Mouse (Mus musculus): Measurements from ENCODE around the gene Gabarapl1.

The Gabarapl1 gene

GRCm38 (mm10) chr6:129534627-129535190 lies 1.7 kb downstream of the Gabarapl1 start:
- DNase-seq (ENCODE audit: extremely low spot score, low spot score), result no peak

- DNase-seq (ENCODE audit: extremely low spot score, low spot score), result no peak
Measured at GRCm38 (mm10) chr6:129535723-129536122, 2.8 kb downstream of the Gabarapl1 start.

GRCm38 (mm10) chr6:129538555-129538954 lies 5.6 kb downstream of the Gabarapl1 start:
- DNase-seq (ENCODE audit: extremely low spot score, low spot score), result no peak

DNA sequence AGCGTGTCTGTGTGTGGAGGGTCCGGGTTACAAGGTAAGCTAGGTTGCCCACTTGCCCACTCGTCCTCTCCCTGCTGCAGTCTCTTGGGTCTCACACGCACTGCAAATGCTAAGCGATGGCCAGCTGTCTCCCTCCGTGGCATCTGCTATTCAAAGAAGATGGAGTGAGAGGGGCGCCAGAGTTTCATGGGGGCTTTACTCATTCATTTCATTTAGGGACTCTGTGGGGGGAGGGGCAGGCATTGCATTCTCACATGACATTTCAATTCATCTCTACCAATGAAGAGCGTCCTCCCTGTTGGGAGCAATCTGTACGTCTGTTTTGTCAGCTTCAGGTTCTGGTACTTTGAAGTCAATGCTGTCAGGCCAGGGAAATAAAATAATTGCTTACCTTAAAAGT lies 9.0 kb downstream of the Gabarapl1 start:
- no peak for DNase-seq (ENCODE audit: extremely low spot score, low spot score)

DNA sequence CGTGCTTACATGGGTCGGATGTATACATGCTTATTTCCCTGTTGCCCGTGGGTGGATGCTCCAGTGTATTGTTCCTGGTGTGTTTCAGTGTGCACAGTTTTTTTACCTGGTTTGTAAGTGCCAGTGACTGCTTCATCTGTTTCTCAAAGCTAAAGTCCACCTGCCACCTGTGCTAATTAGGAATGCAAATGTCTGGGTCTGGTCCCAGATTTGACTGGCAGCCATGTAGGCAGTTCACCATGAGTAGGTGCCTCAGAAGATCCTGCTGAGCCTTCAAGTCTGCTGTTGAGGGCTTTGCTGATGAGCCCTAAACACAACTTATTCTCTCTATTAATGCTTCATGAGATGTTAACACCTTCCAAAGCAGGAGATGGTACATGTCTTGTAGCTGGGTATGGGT lies 9.6 kb downstream of the Gabarapl1 start:
- no peak for DNase-seq (ENCODE audit: extremely low spot score, low spot score)

DNA sequence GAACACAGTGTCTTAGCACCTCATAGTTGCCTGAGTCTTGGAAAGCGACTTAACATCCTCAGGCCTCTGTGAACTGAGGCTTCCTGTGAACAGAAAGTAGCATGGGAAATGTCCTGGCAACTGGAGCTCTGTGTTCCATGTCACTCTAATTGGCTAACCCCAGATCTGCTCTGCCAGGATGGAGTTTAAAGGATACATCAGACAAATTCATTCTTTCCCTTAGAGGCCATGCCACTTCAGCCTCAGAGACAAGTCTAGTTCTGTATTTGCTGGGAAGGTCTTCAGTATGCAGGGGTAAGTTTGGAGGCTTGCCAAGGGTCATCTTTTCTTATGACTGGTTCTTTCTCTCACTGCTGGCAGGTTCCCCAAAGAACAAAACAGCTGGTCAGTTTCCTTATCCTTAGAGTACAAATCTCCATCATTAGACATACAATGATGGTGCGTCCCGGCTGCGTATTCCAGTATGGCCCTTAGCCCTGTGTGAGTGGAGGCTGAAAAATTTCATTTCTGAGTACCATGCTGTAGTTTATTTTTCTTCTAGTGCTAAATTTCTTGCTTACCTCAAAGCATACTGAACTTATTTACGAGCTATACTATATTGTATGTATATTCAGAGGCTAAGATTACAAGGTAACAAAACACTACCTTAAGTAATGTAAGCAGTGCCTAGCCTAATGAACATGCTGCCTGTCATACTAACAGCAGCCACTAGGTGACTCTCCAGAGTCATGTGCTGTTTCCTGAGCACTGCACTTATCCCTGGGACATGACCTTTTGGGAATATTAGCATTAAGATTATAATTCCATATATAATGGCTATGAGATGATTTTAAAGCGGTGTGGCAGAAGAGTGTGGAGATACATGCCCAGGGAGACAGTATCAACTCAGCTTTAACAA lies 11.0 kb downstream of the Gabarapl1 start:
- peak; percentile 34 for DNase-seq (ENCODE audit: extremely low spot score, low spot score)

- DNase-seq (ENCODE audit: extremely low spot score, low spot score), result no peak
Measured at GRCm38 (mm10) chr6:129547277-129547676, 14.3 kb downstream of the Gabarapl1 start.

DNA sequence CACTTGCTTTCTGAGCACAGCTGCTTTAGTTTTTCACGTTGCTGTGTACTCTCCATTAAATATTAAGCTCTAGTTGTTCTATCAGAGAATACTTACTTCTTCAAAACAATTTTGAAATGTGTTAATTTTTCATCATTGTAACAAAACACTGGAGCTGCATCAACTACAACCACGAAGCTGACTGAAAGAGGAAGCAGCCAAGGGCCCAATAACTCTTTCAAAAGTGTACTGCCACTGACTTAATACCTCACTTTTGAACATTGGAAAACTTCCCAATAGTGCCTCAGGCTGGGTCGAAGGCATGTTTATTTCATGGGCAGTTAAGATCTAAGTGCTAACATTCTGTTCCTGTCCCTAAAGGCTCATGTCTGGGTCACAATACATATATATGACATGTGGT lies 15.0 kb downstream of the Gabarapl1 start:
- DNase-seq (ENCODE audit: extremely low spot score, low spot score), result no peak

- no peak for DNase-seq (ENCODE audit: extremely low spot score, low spot score)
Measured at GRCm38 (mm10) chr6:129557298-129558023, 24.5 kb downstream of the Gabarapl1 start.

- peak; percentile 75 for DNase-seq (ENCODE audit: extremely low spot score, low spot score)
Measured at GRCm38 (mm10) chr6:129558946-129559640, 26.1 kb downstream of the Gabarapl1 start.

DNA sequence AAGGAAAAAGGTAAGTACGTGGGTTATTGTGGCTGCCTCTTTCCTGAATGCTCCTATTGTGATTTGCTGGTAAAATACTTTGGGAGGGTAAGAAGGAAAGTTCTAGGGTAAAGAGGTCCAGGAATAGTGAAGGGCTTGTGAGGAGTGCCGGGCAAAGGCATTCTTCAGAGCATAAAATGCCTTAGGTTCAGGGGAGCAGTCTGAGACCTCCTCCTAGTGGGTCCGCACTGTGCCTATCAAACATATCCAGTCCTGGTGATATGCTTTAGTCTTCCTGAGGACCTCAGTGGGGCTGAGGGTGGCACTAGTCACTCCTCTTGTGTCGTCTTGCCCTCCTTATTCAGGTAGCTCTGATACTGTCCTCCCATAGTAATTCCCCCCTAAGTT lies 26.7 kb downstream of the Gabarapl1 start:
- no peak for DNase-seq (ENCODE audit: extremely low spot score, low spot score)

DNA sequence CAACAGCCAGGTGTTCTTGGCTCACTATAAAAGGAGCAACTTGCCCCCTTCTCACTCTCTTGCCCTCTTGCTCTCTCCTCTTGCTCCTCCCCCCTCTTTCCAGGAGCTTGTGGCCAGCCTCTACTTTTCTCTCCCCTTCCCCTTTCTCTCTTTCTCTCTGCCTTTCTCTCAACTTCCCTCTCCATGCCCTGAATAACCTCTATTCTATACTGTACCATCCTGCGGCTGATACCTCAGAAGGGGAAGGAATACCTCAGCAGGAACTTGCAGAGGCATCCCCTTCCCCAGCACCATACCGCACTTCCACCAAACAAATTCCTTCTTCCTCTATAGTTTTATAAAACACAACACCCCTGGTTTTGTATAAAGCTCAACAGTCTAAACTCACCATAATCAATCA lies 32.3 kb downstream of the Gabarapl1 start:
- no peak for DNase-seq (ENCODE audit: extremely low spot score, low spot score)

- no peak for DNase-seq (ENCODE audit: extremely low spot score, low spot score)
Measured at GRCm38 (mm10) chr6:129575315-129575714, 42.4 kb downstream of the Gabarapl1 start.

- DNase-seq (ENCODE audit: extremely low spot score, low spot score), result no peak
Measured at GRCm38 (mm10) chr6:129577605-129578004, 44.6 kb downstream of the Gabarapl1 start, which contains the start of gene Klre1. Gene Klre1 (plus strand): TSS chr6:129577905.

DNA sequence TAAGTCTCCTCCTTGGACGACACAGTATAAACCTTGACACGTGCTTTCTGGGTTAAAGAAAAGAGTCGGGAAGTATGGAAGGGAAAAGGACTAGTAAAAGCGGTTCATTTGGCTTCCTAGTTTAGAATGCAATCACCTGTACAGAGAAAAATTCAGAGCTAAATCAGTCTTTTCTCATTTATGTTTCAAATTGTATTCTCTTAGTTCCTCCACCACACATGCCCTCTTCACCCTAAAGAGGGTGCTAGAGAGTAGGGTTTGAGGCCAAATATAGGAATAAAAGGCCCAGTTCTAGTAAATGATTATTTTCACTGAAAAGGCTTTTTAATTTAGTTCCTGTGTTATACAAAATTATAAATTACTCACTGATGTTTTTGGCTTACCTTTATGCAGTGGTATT lies 48.3 kb downstream of the Gabarapl1 start:
- no peak for DNase-seq (ENCODE audit: extremely low spot score, low spot score)

DNA sequence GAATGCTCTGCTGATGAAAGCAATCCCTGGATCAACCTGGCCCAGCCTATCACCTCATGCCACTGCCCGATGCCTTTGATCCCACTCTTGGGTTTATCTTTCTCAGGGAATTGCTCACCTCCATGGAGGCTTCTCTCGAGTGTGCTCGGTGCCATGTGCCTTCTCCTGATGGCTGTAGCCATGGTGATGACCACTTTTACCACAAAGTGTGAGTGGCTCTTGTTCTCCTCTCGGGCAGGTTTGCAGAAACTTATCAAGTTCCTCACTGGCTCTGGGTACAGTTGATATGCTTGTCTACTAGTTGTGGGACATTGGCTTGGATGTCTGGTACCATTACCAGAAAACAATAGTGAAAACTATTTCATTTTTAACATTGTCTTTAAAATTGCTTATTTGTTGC lies 48.9 kb downstream of the Gabarapl1 start:
- no peak for DNase-seq (ENCODE audit: extremely low spot score, low spot score)

- DNase-seq (ENCODE audit: extremely low spot score, low spot score), result no peak
Measured at GRCm38 (mm10) chr6:129583014-129583413, 50.1 kb downstream of the Gabarapl1 start.

GRCm38 (mm10) chr6:129591508-129591907 lies 58.5 kb downstream of the Gabarapl1 start, which contains the start of gene Klrd1:
Gene Klrd1 (plus strand): TSS chr6:129591782.
- no peak for DNase-seq (ENCODE audit: extremely low spot score, low spot score)

All from neural tube, embryonic 10.5 days (tissue).